Mouse (Mus musculus): ENCODE data around the gene Rad9b. TPM values are rescaled to one million over a fixed set of nuclear protein-coding genes. Genes with fewer than 3 reads are reported as not detected.
A peak's percentile ranks its signal among the peaks of the same experiment; 100 is the strongest.
"Not testable (repeated sequence)": the region's sequence is repeated elsewhere in the genome, so short reads cannot be mapped to it uniquely, and the experiment has no call there.

Gene Rad9b
- polyA plus RNA-seq, 2 experiments: 9.7 to 17.3 TPM

- H3K27ac ChIP-seq (replicated peaks; ENCODE audit: low read depth, low read length): no peak overlapping the region
- H3K4me3 ChIP-seq (replicated peaks; ENCODE audit: low read length): no peak overlapping the region
- no peaks in the 10 kb centered on the region for H3K27me3 ChIP-seq (ENCODE audit: control insufficient read depth, insufficient read depth, low read length)
- no peak for ATAC-seq (ENCODE audit: low FRiP score, low read depth)
- WGBS: 88% methylated on average over 8 of the region's 8 CpGs
- H3K9me3 ChIP-seq (ENCODE audit: control insufficient read depth, low read length): no peaks in the 10 kb centered on the region
- TF ChIP-seq POLR2A (IDR thresholded peaks at IDR 0.05; ENCODE audit: borderline replicate concordance, extremely low read depth, insufficient read depth, insufficient read length): no peak
- no peak overlapping the region for H3K9ac ChIP-seq (ENCODE audit: low read depth, low read length, severe bottlenecking)
- no peak overlapping the region for H3K4me2 ChIP-seq (replicated peaks; ENCODE audit: low read depth, low read length, severe bottlenecking)
- peaks cover 48% of the 10 kb centered on the region for H3K36me3 ChIP-seq (ENCODE audit: control insufficient read depth, insufficient read depth, low read length)
- H3K4me1 ChIP-seq (ENCODE audit: control insufficient read depth, insufficient read depth, low read length): no peaks in the 10 kb centered on the region
- DNase-seq (ENCODE audit: low spot score): no peak
Measured at GRCm38 (mm10) chr5:122325477-122325876, 28.6 kb downstream of the Rad9b start.

- 86% methylated on average over 23 of the region's 23 CpGs for WGBS
- TF ChIP-seq POLR2A (IDR thresholded peaks at IDR 0.05; ENCODE audit: borderline replicate concordance, extremely low read depth, insufficient read depth, insufficient read length): no peak
- Histone ChIP-seq H3K36me3 (ENCODE audit: control insufficient read depth, insufficient read depth, low read length) (peaks cover 50% of the 10 kb centered on the region), H3K27ac (replicated peaks; ENCODE audit: low read depth, low read length) (no peak overlapping the region), H3K4me3 (replicated peaks; ENCODE audit: low read length) (no peak overlapping the region), H3K4me2 (replicated peaks; ENCODE audit: low read depth, low read length, severe bottlenecking) (no peak overlapping the region), H3K9ac (ENCODE audit: low read depth, low read length, severe bottlenecking) (no peak overlapping the region), H3K27me3 (ENCODE audit: control insufficient read depth, insufficient read depth, low read length) (no peaks in the 10 kb centered on the region), H3K4me1 (ENCODE audit: control insufficient read depth, insufficient read depth, low read length) (no peaks in the 10 kb centered on the region; the same call in 1 of the 2 replicates), H3K9me3 (ENCODE audit: control insufficient read depth, low read length) (no peaks in the 10 kb centered on the region)
- DNase-seq (ENCODE audit: low spot score): no peak
- ATAC-seq (ENCODE audit: low FRiP score, low read depth): no peak
Measured at GRCm38 (mm10) chr5:122324608-122325431, 29.2 kb downstream of the Rad9b start.

- WGBS: 78% methylated on average over 8 of the region's 8 CpGs
- DNase-seq (ENCODE audit: low spot score): no peak
- Histone ChIP-seq H3K4me2 (replicated peaks; ENCODE audit: low read depth, low read length, severe bottlenecking) (no peak overlapping the region), H3K4me1 (ENCODE audit: control insufficient read depth, insufficient read depth, low read length) (peaks cover 4% of the 10 kb centered on the region; the same call in 1 of the 2 replicates), H3K36me3 (ENCODE audit: control insufficient read depth, insufficient read depth, low read length) (peaks cover 53% of the 10 kb centered on the region), H3K4me3 (replicated peaks; ENCODE audit: low read length) (no peak overlapping the region), H3K9me3 (ENCODE audit: control insufficient read depth, low read length) (no peaks in the 10 kb centered on the region), H3K27ac (replicated peaks; ENCODE audit: low read depth, low read length) (no peak overlapping the region), H3K27me3 (ENCODE audit: control insufficient read depth, insufficient read depth, low read length) (no peaks in the 10 kb centered on the region), H3K9ac (ENCODE audit: low read depth, low read length, severe bottlenecking) (no peak overlapping the region)
- TF ChIP-seq POLR2A (IDR thresholded peaks at IDR 0.05; ENCODE audit: borderline replicate concordance, extremely low read depth, insufficient read depth, insufficient read length): no peak
- no peak for ATAC-seq (ENCODE audit: low FRiP score, low read depth)
Measured at GRCm38 (mm10) chr5:122323523-122323922, 30.5 kb downstream of the Rad9b start.

GRCm38 (mm10) chr5:122320205-122320781 lies 33.7 kb downstream of the Rad9b start:
- H3K27ac ChIP-seq (replicated peaks; ENCODE audit: low read depth, low read length): no peak overlapping the region
- 69% methylated on average over 12 of the region's 12 CpGs for WGBS
- no peak for TF ChIP-seq POLR2A (IDR thresholded peaks at IDR 0.05; ENCODE audit: borderline replicate concordance, extremely low read depth, insufficient read depth, insufficient read length)
- H3K4me1 ChIP-seq (ENCODE audit: control insufficient read depth, insufficient read depth, low read length): peaks cover 4% of the 10 kb centered on the region; the same call in 1 of the 2 replicates
- no peak overlapping the region for H3K4me3 ChIP-seq (replicated peaks; ENCODE audit: low read length)
- DNase-seq (ENCODE audit: low spot score): no peak
- H3K4me2 ChIP-seq (replicated peaks; ENCODE audit: low read depth, low read length, severe bottlenecking): no peak overlapping the region
- H3K27me3 ChIP-seq (ENCODE audit: control insufficient read depth, insufficient read depth, low read length): no peaks in the 10 kb centered on the region
- H3K9ac ChIP-seq (ENCODE audit: low read depth, low read length, severe bottlenecking): no peak overlapping the region
- no peaks in the 10 kb centered on the region for H3K9me3 ChIP-seq (ENCODE audit: control insufficient read depth, low read length)
- no peak; the same call in 1 of the 2 replicates for ATAC-seq (ENCODE audit: low FRiP score, low read depth)
- H3K36me3 ChIP-seq (ENCODE audit: control insufficient read depth, insufficient read depth, low read length): peaks cover 49% of the 10 kb centered on the region

- no peak for TF ChIP-seq POLR2A (IDR thresholded peaks at IDR 0.05; ENCODE audit: borderline replicate concordance, extremely low read depth, insufficient read depth, insufficient read length)
- Histone ChIP-seq H3K9me3 (ENCODE audit: control insufficient read depth, low read length) (no peaks in the 10 kb centered on the region), H3K27me3 (ENCODE audit: control insufficient read depth, insufficient read depth, low read length) (no peaks in the 10 kb centered on the region), H3K9ac (ENCODE audit: low read depth, low read length, severe bottlenecking) (no peak overlapping the region), H3K4me1 (ENCODE audit: control insufficient read depth, insufficient read depth, low read length) (peaks cover 7% of the 10 kb centered on the region; the same call in 1 of the 2 replicates), H3K36me3 (ENCODE audit: control insufficient read depth, insufficient read depth, low read length) (peaks cover 42% of the 10 kb centered on the region), H3K27ac (replicated peaks; ENCODE audit: low read depth, low read length) (peak overlapping the region; percentile 59), H3K4me3 (replicated peaks; ENCODE audit: low read length) (no peak overlapping the region), H3K4me2 (replicated peaks; ENCODE audit: low read depth, low read length, severe bottlenecking) (no peak overlapping the region)
- no peak for DNase-seq (ENCODE audit: low spot score)
- ATAC-seq (ENCODE audit: low FRiP score, low read depth): no peak; the same call in 1 of the 2 replicates
- 62% methylated on average over 13 of the region's 14 CpGs for WGBS
Measured at GRCm38 (mm10) chr5:122319474-122320204, 34.4 kb downstream of the Rad9b start.

- ATAC-seq (ENCODE audit: low FRiP score, low read depth); H3K9ac ChIP-seq (ENCODE audit: low read depth, low read length, severe bottlenecking); H3K27me3 ChIP-seq (ENCODE audit: control insufficient read depth, insufficient read depth, low read length); H3K4me1 ChIP-seq (ENCODE audit: control insufficient read depth, insufficient read depth, low read length); DNase-seq (ENCODE audit: low spot score); H3K9me3 ChIP-seq (ENCODE audit: control insufficient read depth, low read length); H3K4me3 ChIP-seq (replicated peaks; ENCODE audit: low read length); H3K27ac ChIP-seq (replicated peaks; ENCODE audit: low read depth, low read length); H3K4me2 ChIP-seq (replicated peaks; ENCODE audit: low read depth, low read length, severe bottlenecking): not testable (repeated sequence)
- peaks cover 36% of the 10 kb centered on the region for H3K36me3 ChIP-seq (ENCODE audit: control insufficient read depth, insufficient read depth, low read length)
- WGBS: 52% methylated on average over 3 of the region's 3 CpGs
Measured at GRCm38 (mm10) chr5:122318976-122319375, 35.1 kb downstream of the Rad9b start.

All from limb, embryonic 14.5 days (tissue).